Mouse (Mus musculus): ENCODE measurements at regions not wholly inside any gene's neighbourhood (a gene's known extent, or its start where the extent isn't known, plus 50 kb on each side); places are given as distances from the start of the nearest gene placed in this dataset.
A peak's percentile ranks its signal among the peaks of the same experiment; 100 is the strongest.

- no peak for DNase-seq (ENCODE audit: low read depth, low spot score)
Observed at GRCm38 (mm10) chr3:49842119-49842518, 85.0 kb upstream of the Pcdh18 start.

DNA sequence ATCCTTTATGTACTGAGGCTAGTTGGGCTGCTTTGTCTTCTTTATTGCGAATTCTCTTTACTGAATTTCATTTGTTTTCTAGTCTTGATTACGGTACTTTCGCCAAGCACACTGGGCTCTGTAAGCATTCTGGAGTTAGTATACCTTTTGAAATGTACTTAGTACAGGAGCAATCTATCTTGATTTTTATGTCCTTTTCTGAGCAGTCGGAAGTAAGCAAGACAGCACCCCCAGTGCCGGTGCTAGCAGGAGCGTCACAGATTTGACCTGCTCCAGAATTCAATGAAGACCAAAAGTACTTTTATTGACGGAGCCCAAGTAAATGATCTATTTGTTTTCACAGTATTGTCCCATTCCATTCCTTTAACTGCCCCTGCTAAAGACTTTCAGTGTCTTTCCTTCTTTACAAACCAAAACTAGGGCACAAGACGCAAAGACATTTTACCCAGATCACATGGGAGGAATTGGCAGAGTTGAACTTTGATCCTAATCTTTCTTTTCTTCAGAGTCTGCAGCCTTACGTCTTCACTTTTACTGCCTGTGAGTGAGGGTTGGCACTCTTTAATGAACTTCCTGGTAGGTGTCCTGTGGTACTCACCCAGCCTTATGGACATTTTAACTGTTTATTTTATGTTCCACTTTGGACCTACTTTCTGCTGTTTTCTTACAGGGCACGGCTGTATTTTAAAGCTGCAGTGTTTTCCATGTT, 83.5 kb upstream of the Pcdh18 start:
- no peak for DNase-seq (ENCODE audit: low read depth, low spot score)

- DNase-seq (ENCODE audit: low read depth, low spot score): peak; percentile 6
Observed at GRCm38 (mm10) chr3:49814401-49814800, 57.3 kb upstream of the Pcdh18 start.

GRCm38 (mm10) chr3:49807721-49808120, 50.6 kb upstream of the Pcdh18 start:
- DNase-seq (ENCODE audit: low read depth, low spot score): peak; percentile 58

DNA sequence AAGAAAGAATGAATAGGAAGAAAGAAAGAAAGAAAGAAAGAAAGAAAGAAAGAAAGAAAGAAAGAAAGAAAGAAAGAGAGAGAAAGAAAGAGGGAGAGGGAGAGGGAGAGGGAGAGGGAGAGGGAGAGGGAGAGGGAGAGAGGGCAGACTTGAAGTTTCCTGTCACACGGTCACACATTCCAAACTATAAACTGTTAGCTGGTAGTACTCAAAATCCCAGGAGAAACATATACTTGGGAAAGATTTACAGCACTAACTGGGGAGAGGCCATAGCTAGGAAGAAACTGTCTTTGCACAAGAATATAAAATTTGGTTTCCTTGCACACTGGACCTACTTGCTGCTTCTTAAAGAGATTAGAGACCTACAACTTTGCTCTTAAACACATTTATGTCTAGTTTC, 50.2 kb upstream of the Pcdh18 start:
- DNase-seq (ENCODE audit: low read depth, low spot score): peak; percentile 62
